Mouse (Mus musculus) CH12.LX (cell line): ENCODE measurements around the gene Iqgap3. TPM values are rescaled to one million over a fixed set of nuclear protein-coding genes. Genes with fewer than 3 reads are reported as not detected.
A peak's percentile ranks its signal among the peaks of the same experiment; 100 is the strongest.

ENCODE experiments used
- DNase-seq: peaks from one replicate; pipeline ENCODE4 v3.0.0-alpha.2; 2013; ENCODE audit errors: extremely low read depth
- H3K27ac ChIP-seq: 2 replicates; pipeline ENCODE4 v1.5.1; 2012; ENCODE audit warnings: low read depth, mild to moderate bottlenecking, control low read depth, moderate library complexity; ENCODE audit not compliant: insufficient read depth
- H3K27me3 ChIP-seq: replicated peaks from 2 replicates; pipeline ENCODE3; 2012; ENCODE audit warnings: inconsistent platforms
- H3K36me3 ChIP-seq, 2 experiments: replicated peaks in 1 of 2; 2 replicates each; pipeline versions ENCODE3 to v1.6.1; 2012; ENCODE audit warnings: inconsistent platforms in 1 of 2, low read length in 1 of 2, mild to moderate bottlenecking in 1 of 2, mixed read lengths in 1 of 2, moderate library complexity in 1 of 2; ENCODE audit not compliant: control insufficient read depth in 1 of 2, insufficient read depth in 1 of 2
- H3K4me1 ChIP-seq, 2 experiments: 2 replicates each; pipeline ENCODE4 v1.6.1; 2012; ENCODE audit warnings: inconsistent platforms in 1 of 2, moderate library complexity in 1 of 2; ENCODE audit not compliant: insufficient read depth in 2 of 2, control insufficient read depth in 1 of 2
- H3K4me2 ChIP-seq: 2 replicates; pipeline ENCODE4 v1.6.1; 2012; ENCODE audit warnings: low read depth, mild to moderate bottlenecking, control low read depth; ENCODE audit not compliant: poor library complexity, insufficient read depth, severe bottlenecking
- H3K4me3 ChIP-seq, 3 experiments: fragments of 150-350 bp in 1 of 3; sonication (generic) in 1 of 3; replicated peaks in 1 of 3; 2 replicates each; pipeline versions ENCODE3 to v1.5.1; 2011 to 2012; ENCODE audit warnings: low read depth in 2 of 3, low read length in 2 of 3, mild to moderate bottlenecking in 2 of 3, moderate library complexity in 2 of 3, control low read depth in 1 of 3, improper control_type of control experiment in 1 of 3, inconsistent platforms in 1 of 3, mixed read lengths in 1 of 3; ENCODE audit not compliant: poor library complexity in 1 of 3
- H3K79me2 ChIP-seq: replicated peaks from 2 replicates; pipeline ENCODE4 v1.6.1; 2012; ENCODE audit warnings: mild to moderate bottlenecking, moderate library complexity; ENCODE audit not compliant: control insufficient read depth, poor library complexity, insufficient read depth, severe bottlenecking; ENCODE audit errors: extremely low read depth
- H3K9ac ChIP-seq: 2 replicates; pipeline ENCODE4 v1.6.1; 2012; ENCODE audit warnings: low read depth, mild to moderate bottlenecking, control low read depth, moderate library complexity; ENCODE audit not compliant: insufficient read depth
- H3K9me3 ChIP-seq: replicated peaks from 2 replicates; pipeline ENCODE3; 2012; ENCODE audit warnings: low read length, inconsistent platforms, mixed read lengths
- BHLHE40 ChIP-seq: IDR thresholded peaks from 2 replicates; pipeline ENCODE4 v1.6.1; 2011; ENCODE audit warnings: mild to moderate bottlenecking, low read depth, low read length, improper control_type of control experiment
- CHD1 ChIP-seq: IDR thresholded peaks from 2 replicates; pipeline ENCODE4 v1.6.1; 2012; ENCODE audit warnings: low read depth, low read length, improper control_type of control experiment, inconsistent platforms
- CHD2 ChIP-seq: IDR thresholded peaks from 2 replicates; pipeline ENCODE4 v1.6.1; 2011; ENCODE audit warnings: low read length, improper control_type of control experiment
- CTCF ChIP-seq, 2 experiments: IDR thresholded peaks in 1 of 2; conservative IDR thresholded peaks in 1 of 2; 2 replicates each; pipeline ENCODE4 v1.5.1; 2011 to 2012; ENCODE audit warnings: low read depth in 2 of 2, low read length in 2 of 2, improper control_type of control experiment in 1 of 2, inconsistent platforms in 1 of 2, mild to moderate bottlenecking in 1 of 2, moderate library complexity in 1 of 2
- E2F4 ChIP-seq: IDR thresholded peaks from 2 replicates; pipeline ENCODE4 v1.6.1; 2011; ENCODE audit warnings: low read depth, low read length, improper control_type of control experiment; ENCODE audit not compliant: insufficient replicate concordance
- ELF1 ChIP-seq: IDR thresholded peaks from 2 replicates; pipeline ENCODE4 v1.6.1; 2014; ENCODE audit warnings: low read depth, mild to moderate bottlenecking, inconsistent platforms, low read length, improper control_type of control experiment
- EP300 ChIP-seq: IDR thresholded peaks from 2 replicates; pipeline ENCODE4 v1.6.1; 2011; ENCODE audit warnings: low read length, improper control_type of control experiment
- ETS1 ChIP-seq: conservative IDR thresholded peaks from 2 replicates; pipeline ENCODE4 v1.6.1; 2012; ENCODE audit warnings: low read depth, mild to moderate bottlenecking, inconsistent platforms, low read length, improper control_type of control experiment, moderate library complexity
- GABPA ChIP-seq: IDR thresholded peaks from 2 replicates; pipeline ENCODE4 v1.6.1; 2012; ENCODE audit warnings: low read depth, low read length, improper control_type of control experiment, inconsistent platforms; ENCODE audit not compliant: insufficient replicate concordance
- HCFC1 ChIP-seq: IDR thresholded peaks from 2 replicates; pipeline ENCODE4 v1.6.1; 2012; ENCODE audit warnings: low read depth, mild to moderate bottlenecking, inconsistent platforms, low read length, improper control_type of control experiment
- IRF4 ChIP-seq: IDR thresholded peaks from 2 replicates; pipeline ENCODE4 v1.6.1; 2014; ENCODE audit warnings: low read depth, mild to moderate bottlenecking, inconsistent platforms, low read length, improper control_type of control experiment
- JUN ChIP-seq: IDR thresholded peaks from 2 replicates; pipeline ENCODE4 v1.6.1; 2011; ENCODE audit warnings: low read depth, mild to moderate bottlenecking, low read length, improper control_type of control experiment, moderate library complexity; ENCODE audit not compliant: insufficient read depth
- JUND ChIP-seq: conservative IDR thresholded peaks from 2 replicates; pipeline ENCODE4 v1.6.1; 2011; ENCODE audit warnings: low read depth, low read length, improper control_type of control experiment
- KAT2A ChIP-seq: IDR thresholded peaks from 2 replicates; pipeline ENCODE4 v1.6.1; 2012; ENCODE audit warnings: low read length, improper control_type of control experiment, inconsistent platforms; ENCODE audit not compliant: insufficient replicate concordance
- MAFK ChIP-seq: IDR thresholded peaks from 2 replicates; pipeline ENCODE4 v1.6.1; 2011; ENCODE audit warnings: low read length, improper control_type of control experiment; ENCODE audit not compliant: insufficient replicate concordance
- MAX ChIP-seq: IDR thresholded peaks from 2 replicates; pipeline ENCODE4 v1.6.1; 2011; ENCODE audit warnings: low read length, improper control_type of control experiment
- MAZ ChIP-seq: IDR thresholded peaks from 2 replicates; pipeline ENCODE4 v1.6.1; 2012; ENCODE audit warnings: low read depth, mild to moderate bottlenecking, inconsistent platforms, low read length, improper control_type of control experiment, moderate library complexity
- MEF2A ChIP-seq: IDR thresholded peaks from 2 replicates; pipeline ENCODE4 v1.6.1; 2014; ENCODE audit warnings: low read depth, mild to moderate bottlenecking, inconsistent platforms, low read length, improper control_type of control experiment, borderline replicate concordance
- MXI1 ChIP-seq: IDR thresholded peaks from 2 replicates; pipeline ENCODE4 v1.6.1; 2011; ENCODE audit warnings: mild to moderate bottlenecking, low read depth, low read length, improper control_type of control experiment
- MYC ChIP-seq: IDR thresholded peaks from 2 replicates; pipeline ENCODE4 v1.6.1; 2011; ENCODE audit warnings: low read depth, mild to moderate bottlenecking, improper control_type of control experiment, low read length
- NELFE ChIP-seq: IDR thresholded peaks from 2 replicates; pipeline ENCODE4 v1.6.1; 2011; ENCODE audit warnings: low read depth, low read length, improper control_type of control experiment
- NRF1 ChIP-seq: IDR thresholded peaks from 2 replicates; pipeline ENCODE4 v1.6.1; 2014; ENCODE audit warnings: low read depth, mild to moderate bottlenecking, inconsistent platforms, low read length, improper control_type of control experiment, moderate library complexity
- PAX5 ChIP-seq: IDR thresholded peaks from 2 replicates; pipeline ENCODE4 v1.6.1; 2012; ENCODE audit warnings: low read length, inconsistent platforms, mixed read lengths
- POLR2A ChIP-seq: IDR thresholded peaks from 2 replicates; pipeline ENCODE4 v1.6.1; 2011; ENCODE audit warnings: low read depth, mild to moderate bottlenecking, improper control_type of control experiment, low read length
- POLR2AphosphoS2 ChIP-seq: IDR thresholded peaks from 2 replicates; pipeline ENCODE4 v1.6.1; 2011; ENCODE audit warnings: low read depth, low read length, improper control_type of control experiment
- RAD21 ChIP-seq: IDR thresholded peaks from 2 replicates; pipeline ENCODE4 v1.6.1; 2011; ENCODE audit warnings: low read depth, mild to moderate bottlenecking, low read length, improper control_type of control experiment, moderate library complexity
- RCOR1 ChIP-seq: conservative IDR thresholded peaks from 2 replicates; pipeline ENCODE4 v1.6.1; 2012; ENCODE audit warnings: low read depth, mild to moderate bottlenecking, inconsistent platforms, low read length, improper control_type of control experiment
- SIN3A ChIP-seq: IDR thresholded peaks from 2 replicates; pipeline ENCODE4 v1.6.1; 2012; ENCODE audit warnings: low read length, improper control_type of control experiment, inconsistent platforms
- SMC3 ChIP-seq: IDR thresholded peaks from 2 replicates; pipeline ENCODE4 v1.6.1; 2011; ENCODE audit warnings: low read depth, low read length, improper control_type of control experiment
- TBP ChIP-seq: conservative IDR thresholded peaks from 2 replicates; pipeline ENCODE4 v1.6.1; 2011; ENCODE audit warnings: low read depth, low read length, improper control_type of control experiment
- TCF12 ChIP-seq: IDR thresholded peaks from 2 replicates; pipeline ENCODE4 v1.6.1; 2014; ENCODE audit warnings: low read depth, mild to moderate bottlenecking, inconsistent platforms, low read length, improper control_type of control experiment
- UBTF ChIP-seq: IDR thresholded peaks from 2 replicates; pipeline ENCODE4 v1.6.1; 2012; ENCODE audit warnings: low read depth, mild to moderate bottlenecking, inconsistent platforms, low read length, improper control_type of control experiment, moderate library complexity
- USF1 ChIP-seq: IDR thresholded peaks from 2 replicates; pipeline ENCODE4 v1.6.1; 2014; ENCODE audit warnings: low read depth, mild to moderate bottlenecking, inconsistent platforms, low read length, improper control_type of control experiment
- USF2 ChIP-seq: conservative IDR thresholded peaks from 2 replicates; pipeline ENCODE4 v1.6.1; 2011; ENCODE audit warnings: low read depth, low read length, improper control_type of control experiment
- ZC3H11A ChIP-seq: IDR thresholded peaks from 2 replicates; pipeline ENCODE4 v1.6.1; 2012; ENCODE audit warnings: low read depth, mild to moderate bottlenecking, inconsistent platforms, low read length, improper control_type of control experiment
- ZKSCAN1 ChIP-seq: IDR thresholded peaks from 2 replicates; pipeline ENCODE4 v1.6.1; 2012; ENCODE audit warnings: low read depth, inconsistent platforms, low read length, improper control_type of control experiment, borderline replicate concordance
- ZMIZ1 ChIP-seq: IDR thresholded peaks from 2 replicates; pipeline ENCODE4 v1.6.1; 2012; ENCODE audit warnings: low read depth, mild to moderate bottlenecking, inconsistent platforms, low read length, improper control_type of control experiment
- ZNF384 ChIP-seq: IDR thresholded peaks from 2 replicates; pipeline ENCODE4 v1.6.1; 2012; ENCODE audit warnings: low read depth, low read length, improper control_type of control experiment, inconsistent platforms
- dilution Hi-C: fragments of 300-500 bp; cut with MboI; formaldehyde crosslinking; loops from 2 replicates; pipeline ENCODE4 v1.14.3; 2020; ENCODE audit warnings: low sequenced_read_pairs; ENCODE audit not compliant: extremely low pct_unique_long_range_greater_than_20kb, extremely low pct_ligation_motif_present
- in situ Hi-C: fragments of 300-500 bp; cut with MboI; formaldehyde crosslinking; loops from 3 replicates; pipeline ENCODE4 v1.14.3; 2019; ENCODE audit warnings: low sequenced_read_pairs, low pct_ligation_motif_present, low pct_unique_long_range_greater_than_20kb, mixed read lengths
- polyA plus RNA-seq: library from polyadenylated mRNA; unstranded; fragments of >175 nt; gene quantifications from 2 replicates; pipeline ENCODE4 v1.2.1, GENCODE M21; 2012; ENCODE audit warnings: low read depth; ENCODE audit not compliant: insufficient read length
- total RNA-seq, 2 experiments: library from RNA; depleted of rRNA; stranded (reverse); fragments of 300-350 nt in 1 of 2; fragments of >200 nt in 1 of 2; gene quantifications; 2 replicates each; pipeline ENCODE4 v1.2.3; 2012 to 2014

The Iqgap3 gene
- total and polyA plus RNA-seq, 3 experiments = 13.0 to 21.9 (median 18.3) TPM

GRCm38 (mm10) chr3:88087688-88088087 is 5.9 kb downstream of the Iqgap3 start:
- no peak overlapping the region for H3K27ac ChIP-seq
- no peak overlapping the region for H3K4me3 ChIP-seq
- H3K4me2 ChIP-seq = no peak overlapping the region
- no peaks in the 10 kb centered on the region for H3K9me3 ChIP-seq
- H3K9ac ChIP-seq = no peak overlapping the region
- peak; percentile 45 for DNase-seq
- H3K79me2 ChIP-seq = no peaks in the 10 kb centered on the region
- TF ChIP-seq ZKSCAN1 (no peak), CHD2 (no peak), IRF4 (no peak), EP300 (no peak), MAX (no peak), SIN3A (no peak), RCOR1 (no peak), BHLHE40 (no peak), GABPA (no peak), MAZ (no peak), MYC (peak; percentile 97), NRF1 (no peak), SMC3 (peak; percentile 83), USF1 (no peak), ZC3H11A (peak; percentile 31; the same call in 1 of the 2 replicates), MXI1 (no peak), ELF1 (no peak), TBP (no peak), CHD1 (no peak), POLR2A (no peak), MAFK (no peak), RAD21 (peak; percentile 70), TCF12 (no peak), JUND (no peak), ZMIZ1 (no peak), UBTF (no peak), ZNF384 (peak; percentile 68), MEF2A (no peak), NELFE (no peak), CTCF (conservative IDR thresholded peaks at IDR 0.05 in 1 of 2, IDR thresholded peaks at IDR 0.05 in 1 of 2; ENCODE audit: low read depth in 2 of 2, low read length in 2 of 2) (peak; percentile 70 to 90), ETS1 (no peak), E2F4 (no peak), KAT2A (no peak), PAX5 (no peak), HCFC1 (no peak), JUN (no peak), USF2 (no peak), POLR2AphosphoS2 (no peak)
- dilution Hi-C loops (no loop called here), in situ Hi-C loops (loop anchor here (5.0 kb wide), 2 partner anchors 45 to 80 kb away; no protein-coding TSS in a partner anchor)
- peaks cover 32 to 70% of the 10 kb centered on the region in 2 experiments for H3K36me3 ChIP-seq
- H3K4me1 ChIP-seq = peaks cover 10 to 35% of the 10 kb centered on the region in 2 experiments
- no peaks in the 10 kb centered on the region for H3K27me3 ChIP-seq
